Mouse (Mus musculus) gastrocnemius, adult 2 months (tissue): ENCODE results near the gene Gm45234. TPM values are rescaled to one million over a fixed set of nuclear protein-coding genes. Genes with fewer than 3 reads are reported as not detected.
A peak's percentile ranks its signal among the peaks of the same experiment; 100 is the strongest.
"Not testable (repeated sequence)": the region's sequence is repeated elsewhere in the genome, so short reads cannot be mapped to it uniquely, and the experiment has no call there.

Source experiments
- DNase-seq: peaks from one replicate; pipeline ENCODE4 v3.0.0; 2022
- H3K27ac ChIP-seq: fragments of 200-600 bp; 2 replicates; pipeline ENCODE4 v1.8.1; 2022; ENCODE audit warnings: mild to moderate bottlenecking
- H3K4me3 ChIP-seq: fragments of 200-600 bp; 2 replicates; pipeline ENCODE4 v1.8.1; 2022; ENCODE audit warnings: mild to moderate bottlenecking, moderate library complexity
- CTCF ChIP-seq: fragments of 200-600 bp; IDR thresholded peaks from 2 replicates; pipeline ENCODE4 v1.8.1; 2022; ENCODE audit warnings: antibody characterized with exemption, mild to moderate bottlenecking, moderate library complexity
- intact Hi-C: fragments of 180-260 bp; cut with DNase I; formaldehyde crosslinking; loops from one replicate; pipeline ENCODE4 v1.15.1; 2025
- long read RNA-seq, 2 experiments: library from polyadenylated mRNA; stranded (forward); transcript quantifications; one replicate each; pipeline ENCODE4 v2.0.0; 2021
- total RNA-seq, 2 experiments: library from RNA; stranded (reverse); gene quantifications; 2 replicates each; pipeline ENCODE4 v1.2.3; 2021

The Gm45234 gene
- total RNA-seq: not detected
- long read RNA-seq, experiment 1: 0 reads
- long read RNA-seq, experiment 2: 0 reads

GRCm38 (mm10) chr6:124755831-124756595, at the start of gene Gm45234, which contains the start of gene Atn1:
Gene Gm45234 (minus strand): TSS chr6:124756021.
Gene Atn1 (minus strand): TSS chr6:124756524.
- no peak for TF ChIP-seq CTCF
- H3K4me3 ChIP-seq: peak within 1 kb of the TSS; percentile 88
- intact Hi-C loops: loop anchor here (5.0 kb wide), 2 partner anchors 51 to 161 kb away; partner anchors contain the start of gene Spsb2
- DNase-seq: peak; percentile 87
- H3K27ac ChIP-seq: peak within 1 kb of the TSS; percentile 89

- DNase-seq: no peak
- TF ChIP-seq CTCF: no peak
- intact Hi-C loops: no loop called here
- H3K4me3 ChIP-seq: no peak overlapping the region
- no peak overlapping the region; the same call in 1 of the 2 replicates for H3K27ac ChIP-seq
Observed at GRCm38 (mm10) chr6:124804341-124804740, 48.5 kb upstream of the Gm45234 start.

GRCm38 (mm10) chr6:124803691-124804090, 47.9 kb upstream of the Gm45234 start:
- intact Hi-C loops, H3K4me3 ChIP-seq, H3K27ac ChIP-seq, DNase-seq: not testable (repeated sequence)

- intact Hi-C loops: no loop called here
- TF ChIP-seq CTCF: no peak
- no peak for DNase-seq
- Histone ChIP-seq H3K4me3 (no peak overlapping the region), H3K27ac (no peak overlapping the region)
Observed at GRCm38 (mm10) chr6:124803061-124803460, 47.2 kb upstream of the Gm45234 start.

- DNase-seq, H3K4me3 ChIP-seq, intact Hi-C loops, H3K27ac ChIP-seq: not testable (repeated sequence)
Observed at GRCm38 (mm10) chr6:124802400-124802799, 46.6 kb upstream of the Gm45234 start.

- intact Hi-C loops: no loop called here
- Histone ChIP-seq H3K27ac (no peak overlapping the region), H3K4me3 (no peak overlapping the region)
- DNase-seq: no peak
- no peak for TF ChIP-seq CTCF
Observed at GRCm38 (mm10) chr6:124796200-124796599, 40.4 kb upstream of the Gm45234 start.

- no peak for DNase-seq
- no peak overlapping the region for H3K4me3 ChIP-seq
- no peak overlapping the region for H3K27ac ChIP-seq
- intact Hi-C loops: no loop called here
- no peak for TF ChIP-seq CTCF
Observed at GRCm38 (mm10) chr6:124795781-124796180, 40.0 kb upstream of the Gm45234 start.

GRCm38 (mm10) chr6:124791911-124792310, 36.1 kb upstream of the Gm45234 start:
- no peak for TF ChIP-seq CTCF
- no peak overlapping the region for H3K27ac ChIP-seq
- intact Hi-C loops: no loop called here
- no peak overlapping the region for H3K4me3 ChIP-seq
- DNase-seq: no peak

- Histone ChIP-seq H3K4me3 (no peak overlapping the region), H3K27ac (no peak overlapping the region)
- intact Hi-C loops: no loop called here
- TF ChIP-seq CTCF: no peak
- no peak for DNase-seq
Observed at GRCm38 (mm10) chr6:124790121-124790520, 34.3 kb upstream of the Gm45234 start.

GRCm38 (mm10) chr6:124789519-124789918, 33.7 kb upstream of the Gm45234 start:
- intact Hi-C loops: no loop called here
- no peak overlapping the region for H3K4me3 ChIP-seq
- H3K27ac ChIP-seq: no peak overlapping the region
- TF ChIP-seq CTCF: no peak
- DNase-seq: no peak

GRCm38 (mm10) chr6:124787722-124788121, 31.9 kb upstream of the Gm45234 start:
- TF ChIP-seq CTCF: no peak
- intact Hi-C loops: no loop called here
- Histone ChIP-seq H3K27ac (no peak overlapping the region), H3K4me3 (no peak overlapping the region)
- DNase-seq: no peak

- no peak for DNase-seq
- no peak overlapping the region for H3K4me3 ChIP-seq
- no peak for TF ChIP-seq CTCF
- no peak overlapping the region for H3K27ac ChIP-seq
- intact Hi-C loops: no loop called here
Observed at GRCm38 (mm10) chr6:124786756-124787420, 31.1 kb upstream of the Gm45234 start.

- peak overlapping the region; percentile 46 for H3K4me3 ChIP-seq
- H3K27ac ChIP-seq: no peak overlapping the region; the same call in 1 of the 2 replicates
- DNase-seq: peak; percentile 50
- no peak for TF ChIP-seq CTCF
- intact Hi-C loops: no loop called here
Observed at GRCm38 (mm10) chr6:124782436-124782835, 26.6 kb upstream of the Gm45234 start.

- TF ChIP-seq CTCF: no peak
- intact Hi-C loops: no loop called here
- no peak overlapping the region for H3K27ac ChIP-seq
- no peak overlapping the region for H3K4me3 ChIP-seq
- DNase-seq: no peak
Observed at GRCm38 (mm10) chr6:124780917-124781316, 25.1 kb upstream of the Gm45234 start.
